Mouse (Mus musculus) CD4-positive naive resting alpha-beta T cell, adult 76 days (primary cell): ENCODE results near the gene Olfr1037. TPM values are rescaled to one million over a fixed set of nuclear protein-coding genes. Genes with fewer than 3 reads are reported as not detected.

ENCODE experiments used
- total RNA-seq: library from RNA; stranded (reverse); gene quantifications from one replicate; pipeline ENCODE4 v1.2.4, GENCODE M21; 2023

Olfr1037 gene
- total RNA-seq: not detected

DNA sequence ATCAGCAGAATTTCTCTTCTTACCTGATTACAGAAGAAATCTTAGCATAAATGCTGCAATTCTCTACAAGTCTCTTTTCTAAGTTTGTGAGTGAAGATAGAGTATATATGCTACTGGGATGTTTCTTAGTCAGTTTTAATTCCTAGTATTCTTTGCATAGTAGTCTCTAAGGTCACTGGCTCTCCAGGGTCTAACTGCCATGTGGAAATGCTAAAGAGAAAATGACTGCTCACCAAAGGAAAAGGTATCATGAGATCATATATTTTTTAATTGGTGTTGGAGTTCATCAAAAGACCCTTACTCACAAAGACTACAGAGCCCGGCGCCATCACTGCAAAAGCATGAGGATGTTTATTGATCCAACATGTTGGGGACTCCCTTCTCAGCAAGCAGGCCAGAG, at the start of gene Olfr1037:
Gene Olfr1037, minus strand, starts transcription at position 101 of the 400 bp plus-strand sequence.

DNA sequence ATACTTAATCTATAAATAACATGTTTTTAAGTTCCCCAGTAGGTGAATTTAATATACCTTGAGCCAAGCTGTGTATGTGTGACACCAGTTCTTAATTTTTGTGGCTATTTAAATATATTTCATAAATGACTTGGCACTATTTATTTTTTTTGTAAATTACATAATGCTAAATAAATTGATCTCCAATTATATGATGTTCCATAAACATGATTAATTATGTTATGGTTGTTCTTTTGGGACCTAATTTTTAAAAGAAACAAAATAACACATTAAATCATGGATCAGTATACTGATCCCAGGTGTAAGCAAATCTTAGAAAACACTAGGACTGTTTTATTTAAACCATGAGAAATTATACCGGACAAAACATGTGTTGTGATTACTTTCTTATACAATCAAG, 48.6 kb upstream of the Olfr1037 start, which contains the start of gene Olfr1039:
Gene Olfr1039, minus strand, starts transcription at position 101 of the 400 bp plus-strand sequence.

DNA sequence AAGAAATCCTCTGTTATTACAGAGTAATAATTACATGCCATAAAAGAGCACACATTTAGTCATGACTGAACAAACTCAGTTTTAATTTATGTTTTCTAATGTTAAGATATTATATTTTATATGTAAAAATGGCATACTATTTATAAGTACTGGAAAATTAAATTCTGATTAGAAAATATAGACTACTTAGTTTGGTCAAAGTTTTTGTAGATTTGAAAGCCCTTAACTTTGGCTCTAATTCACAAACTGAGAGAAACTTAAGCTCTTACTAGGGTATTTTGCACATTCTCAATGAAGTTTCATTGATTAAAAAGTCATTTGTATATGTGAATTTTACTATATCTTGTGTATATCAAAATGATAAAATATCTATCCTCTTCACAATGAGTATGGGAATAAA, 13.5 kb downstream of the Olfr1037 start, which contains the start of gene Olfr1036:
Gene Olfr1036, plus strand, starts transcription at position 301 of the 400 bp plus-strand sequence.

DNA sequence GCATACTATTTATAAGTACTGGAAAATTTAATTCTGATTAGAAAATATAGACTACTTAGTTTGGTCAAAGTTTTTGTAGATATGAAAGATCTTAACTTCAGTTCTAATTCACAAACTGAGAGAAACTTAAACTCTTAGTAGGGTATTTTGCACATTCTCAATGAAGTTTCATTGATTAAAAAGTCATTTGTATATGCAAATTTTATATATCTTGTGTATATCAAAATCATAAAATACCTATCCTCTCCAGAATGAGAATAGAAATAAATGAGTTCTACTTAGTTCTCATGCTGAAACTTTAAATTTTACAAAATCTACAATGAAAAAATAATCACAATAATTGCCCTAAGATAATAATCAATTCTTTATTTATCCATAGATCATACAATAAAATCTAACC, 41.6 kb downstream of the Olfr1037 start, which contains the start of gene Olfr1034:
Gene Olfr1034, plus strand, starts transcription at position 301 of the 400 bp plus-strand sequence.

Other genes with a start within 250 kb of the Olfr1037 start
- gene Olfr1019, start 241.9 kb downstream of the Olfr1037 start, total RNA-seq: not detected
- gene Olfr1020, start 240.4 kb downstream of the Olfr1037 start, total RNA-seq: not detected
- not detected for gene Olfr1022, start 218.8 kb downstream of the Olfr1037 start, total RNA-seq
- gene Olfr1023, start 201.7 kb downstream of the Olfr1037 start, total RNA-seq: not detected
- not detected for gene Olfr1024, start 182.3 kb downstream of the Olfr1037 start, total RNA-seq
- not detected for gene Olfr1025-ps1, start 172.2 kb downstream of the Olfr1037 start, total RNA-seq
- gene Olfr1026, start 165.8 kb downstream of the Olfr1037 start, total RNA-seq: not detected
- not detected for gene Olfr1028, start 136.9 kb downstream of the Olfr1037 start, total RNA-seq
- not detected for gene Olfr1029, start 113.5 kb downstream of the Olfr1037 start, total RNA-seq
- gene Olfr1030, start 108.1 kb downstream of the Olfr1037 start, total RNA-seq: not detected
- not detected for gene Olfr1031, start 97.1 kb downstream of the Olfr1037 start, total RNA-seq
- not detected for gene Olfr1032, start 81.8 kb downstream of the Olfr1037 start, total RNA-seq
- not detected for gene Olfr1033, start 66.8 kb downstream of the Olfr1037 start, total RNA-seq
- gene Olfr1034, start 41.5 kb downstream of the Olfr1037 start, total RNA-seq: not detected
- not detected for gene Olfr1036, start 13.4 kb downstream of the Olfr1037 start, total RNA-seq
- gene Olfr1039, start 48.5 kb upstream of the Olfr1037 start, total RNA-seq: not detected
- gene Olfr1040, start 59.3 kb upstream of the Olfr1037 start, total RNA-seq: not detected
- not detected for gene Olfr1042, start 74.5 kb upstream of the Olfr1037 start, total RNA-seq
- not detected for gene Olfr1043, start 80.1 kb upstream of the Olfr1037 start, total RNA-seq
- gene Olfr1044, start 90.4 kb upstream of the Olfr1037 start, total RNA-seq: not detected
- not detected for gene Olfr52, start 98.3 kb upstream of the Olfr1037 start, total RNA-seq
- not detected for gene Olfr1045, start 115.6 kb upstream of the Olfr1037 start, total RNA-seq
- gene Olfr1046, start 131.9 kb upstream of the Olfr1037 start, total RNA-seq: not detected
- not detected for gene Olfr1047, start 144.0 kb upstream of the Olfr1037 start, total RNA-seq
- not detected for gene Olfr1048, start 152.9 kb upstream of the Olfr1037 start, total RNA-seq
- not detected for gene Olfr1049, start 170.9 kb upstream of the Olfr1037 start, total RNA-seq
- gene Olfr1051, start 191.7 kb upstream of the Olfr1037 start, total RNA-seq: not detected
- gene Olfr1052, start 205.1 kb upstream of the Olfr1037 start, total RNA-seq: not detected
- gene Olfr1053, start 227.9 kb upstream of the Olfr1037 start, total RNA-seq: not detected
- gene Olfr1054, start 248.0 kb upstream of the Olfr1037 start, total RNA-seq: not detected